Mouse (Mus musculus): ENCODE data around the gene Tuba3a.

DNA sequence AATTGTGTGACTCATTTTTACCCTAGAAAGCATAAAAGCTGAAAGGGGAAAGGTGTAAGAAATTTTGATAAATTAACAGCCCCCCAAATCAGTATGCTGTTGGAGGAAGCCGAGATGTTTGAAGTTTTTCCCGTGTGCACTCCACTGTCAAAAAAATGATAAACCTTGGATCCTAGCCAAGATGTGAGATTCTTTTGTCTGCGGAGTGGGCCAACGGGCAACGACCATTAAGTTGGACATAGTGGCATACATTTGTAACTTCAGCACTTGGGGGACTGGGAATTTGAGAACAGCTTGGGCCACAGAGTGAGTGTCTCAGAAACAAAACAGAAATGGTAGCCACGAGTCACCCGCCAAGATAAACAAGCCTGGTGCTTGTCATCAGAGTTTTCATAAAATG is 31.2 kb upstream of the Tuba3a start:
- TF ChIP-seq CTCF (IDR thresholded peaks at IDR 0.05; ENCODE audit: low read depth, low read length) (no peak), POLR2A (IDR thresholded peaks at IDR 0.05; ENCODE audit: extremely low read depth, insufficient read depth, low read length) (no peak)
